Comparison of ENCODE assay signal across 8 mouse cellular contexts in the genomic region with DNA sequence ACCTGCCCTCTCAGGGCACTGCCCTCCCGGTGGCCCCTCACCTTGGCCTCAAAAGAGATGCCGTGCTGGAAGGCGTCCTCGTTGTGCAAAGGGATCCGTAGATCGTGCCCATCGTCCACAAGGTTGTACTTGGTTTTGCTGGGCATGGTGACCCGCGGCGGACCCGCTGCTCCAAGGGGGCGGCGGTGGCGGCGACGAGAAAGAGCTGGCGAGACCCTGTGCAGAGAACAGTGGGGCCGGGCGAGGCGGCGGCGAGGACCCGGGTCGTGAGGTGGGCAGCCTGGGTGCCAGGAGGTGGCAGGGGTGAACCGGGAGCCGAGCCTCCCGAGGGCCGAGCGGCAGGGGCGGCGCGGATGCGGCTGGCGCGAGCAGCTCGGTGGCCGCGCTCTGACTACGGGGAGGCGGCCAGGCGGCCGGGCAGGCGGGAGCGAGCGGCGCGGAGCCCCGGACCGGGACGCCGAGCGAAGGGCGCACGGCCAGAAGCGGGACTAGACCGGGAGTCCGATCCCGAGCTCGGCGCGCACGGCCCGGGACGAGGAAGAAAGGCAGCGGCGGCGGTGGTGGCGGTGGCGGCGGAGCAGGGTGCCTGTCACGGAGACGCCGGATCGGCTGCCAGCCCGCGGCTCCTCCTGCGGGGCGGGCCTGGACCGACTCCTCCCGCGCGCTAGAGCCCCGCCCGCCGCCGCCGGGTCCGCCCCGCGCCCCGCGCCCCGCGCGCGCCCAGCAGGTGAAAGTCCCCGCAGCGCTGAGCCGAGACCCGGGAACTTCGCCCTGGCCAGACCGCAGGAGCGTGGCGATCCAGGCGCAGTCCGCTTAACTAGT. TPM values are rescaled to one million over a fixed set of nuclear protein-coding genes. Genes with fewer than 3 reads are reported as not detected.
DNase-seq lines count a peak whose midpoint lies in the region; ATAC-seq and TF ChIP-seq lines count a peak whose summit lies in the region.

A gene (minus strand): TSS at position 643 of the 822 bp plus-strand sequence.

- peak within 1 kb of the TSS; percentile 88 for H3K9ac ChIP-seq in MEL (ENCODE audit: control insufficient read depth, low read depth, low read length, poor library complexity, severe bottlenecking)
- peak within 1 kb of the TSS; percentile 74 for H3K9ac ChIP-seq in hindbrain, embryonic 11.5 days (ENCODE audit: low read depth, low read length)
- peak within 1 kb of the TSS; percentile 86 for H3K9ac ChIP-seq in lung, embryonic 15.5 days

- no peaks in the 10 kb centered on the region for H3K9me3 ChIP-seq in MEL (replicated peaks; ENCODE audit: insufficient read depth, low read length)
- H3K9me3 ChIP-seq in hindbrain, embryonic 11.5 days (ENCODE audit: control insufficient read depth, low read length) = no peaks in the 10 kb centered on the region
- H3K9me3 ChIP-seq in lung, embryonic 15.5 days = no peaks in the 10 kb centered on the region

- no peak within 1 kb of the TSS for H3K27ac ChIP-seq in MEL (ENCODE audit: control insufficient read depth, low read depth, low read length)
- H3K27ac ChIP-seq in hindbrain, embryonic 11.5 days (ENCODE audit: low read depth, low read length) = peak within 1 kb of the TSS; percentile 60
- H3K27ac ChIP-seq in lung, embryonic 15.5 days = no peak within 1 kb of the TSS

- peak within 1 kb of the TSS; percentile 82 for H3K4me2 ChIP-seq in hindbrain, embryonic 11.5 days (replicated peaks; ENCODE audit: low read depth, low read length)
- peak within 1 kb of the TSS; percentile 93 for H3K4me2 ChIP-seq in lung, embryonic 15.5 days

- peak; percentile 69 for DNase-seq in MEL (ENCODE audit: low read depth, low spot score)
- peak; percentile 82 to 92 for DNase-seq in cerebellum, postnatal 14 days
- peak; percentile 45 to 77 for DNase-seq in frontal cortex, postnatal 14 days (ENCODE audit: low spot score in 2 of 2)
- peak; percentile 76 for DNase-seq in hindbrain, embryonic 11.5 days (ENCODE audit: low spot score)
- peak; percentile 79 to 91 for DNase-seq in layer of hippocampus, postnatal 10 days (ENCODE audit: low spot score in 2 of 2)
- peak; percentile 53 for DNase-seq in testis, postnatal 14 days (ENCODE audit: low spot score)

- H3K4me3 ChIP-seq in MEL (ENCODE audit: control insufficient read depth in 1 of 2, insufficient read depth in 1 of 2, low read depth in 2 of 2, low read length in 2 of 2) = peak within 1 kb of the TSS; percentile 96 to 98
- peak within 1 kb of the TSS; percentile 61 for H3K4me3 ChIP-seq in hindbrain, embryonic 11.5 days (ENCODE audit: low read depth, low read length)
- H3K4me3 ChIP-seq in lung, embryonic 15.5 days = peak within 1 kb of the TSS; percentile 87

- peak in 1 of 2 experiments; percentile 23; a peak in 1 of 4 replicates for TF ChIP-seq POLR2A in MEL (IDR thresholded peaks at IDR 0.05; ENCODE audit: control insufficient read depth in 1 of 2, insufficient read depth in 1 of 2, low read depth in 1 of 2, low read length in 2 of 2, poor library complexity in 1 of 2)

- no peak for TF ChIP-seq RAD21 in MEL (IDR thresholded peaks at IDR 0.05; ENCODE audit: low read depth, low read length)

- under 1% methylated on average over 89 of the region's 106 CpGs for WGBS in hindbrain, embryonic 11.5 days
- 0% methylated on average over 71 of the region's 106 CpGs for WGBS in lung, embryonic 15.5 days

- TF ChIP-seq EP300 in MEL (IDR thresholded peaks at IDR 0.05; ENCODE audit: low read depth in 1 of 2, low read length in 2 of 2) = no peak

- 0 out of 4 replicates have a peak, but pooled peaks cover 0 to 3% of the 10 kb centered on the region in 2 experiments for H3K4me1 ChIP-seq in MEL (ENCODE audit: control insufficient read depth in 1 of 2, insufficient read depth in 2 of 2, low read length in 2 of 2)
- no peaks in the 10 kb centered on the region for H3K4me1 ChIP-seq in hindbrain, embryonic 11.5 days (replicated peaks; ENCODE audit: control insufficient read depth, insufficient read depth, low read length)
- peaks cover 15% of the 10 kb centered on the region for H3K4me1 ChIP-seq in lung, embryonic 15.5 days

- peak; percentile 88 for ATAC-seq in hindbrain, embryonic 11.5 days (ENCODE audit: low FRiP score)
- peak; percentile 92 for ATAC-seq in lung, embryonic 15.5 days (ENCODE audit: borderline replicate concordance, extremely low read depth, low FRiP score, low TSS enrichment)
- ATAC-seq in neutrophil, adult 5-6 weeks (ENCODE audit: extremely low read depth, insufficient number of reproducible peaks, low FRiP score, poor library complexity, severe bottlenecking) = peak; percentile 51

- no peaks in the 10 kb centered on the region; the same call in 1 of the 2 replicates for H3K79me2 ChIP-seq in MEL (ENCODE audit: control insufficient read depth, insufficient read depth, low read length, poor library complexity)

- no peak for TF ChIP-seq CTCF in MEL (IDR thresholded peaks at IDR 0.05 in 2 of 3, conservative IDR thresholded peaks at IDR 0.05 in 1 of 3; ENCODE audit: control insufficient read depth in 1 of 3, insufficient read depth in 1 of 3, low read depth in 2 of 3, low read length in 3 of 3, poor library complexity in 1 of 3, severe bottlenecking in 1 of 3)

- H3K27me3 ChIP-seq in MEL (ENCODE audit: control insufficient read depth in 1 of 2, insufficient read depth in 2 of 2, low read length in 2 of 2) = no peaks in the 10 kb centered on the region
- H3K27me3 ChIP-seq in hindbrain, embryonic 11.5 days (ENCODE audit: control insufficient read depth, insufficient read depth, low read length) = no peaks in the 10 kb centered on the region
- H3K27me3 ChIP-seq in lung, embryonic 15.5 days = no peaks in the 10 kb centered on the region

- H3K36me3 ChIP-seq in MEL (ENCODE audit: control insufficient read depth in 1 of 2, insufficient read depth in 2 of 2, low read length in 2 of 2) = peaks cover 0 to 2% of the 10 kb centered on the region in 2 experiments; a peak in 1 of 4 replicates
- no peaks in the 10 kb centered on the region for H3K36me3 ChIP-seq in hindbrain, embryonic 11.5 days (ENCODE audit: control insufficient read depth, insufficient read depth, low read length)
- H3K36me3 ChIP-seq in lung, embryonic 15.5 days = no peaks in the 10 kb centered on the region

TF ChIP-seq in MEL, 35 proteins besides CTCF, POLR2A, EP300 and RAD21:
- TF ChIP-seq SMC3 (IDR thresholded peaks at IDR 0.05; ENCODE audit: low read depth, low read length) (no peak), MAX (IDR thresholded peaks at IDR 0.05; ENCODE audit: low read length) (peak; percentile 42; the same call in 1 of the 2 replicates), UBTF (IDR thresholded peaks at IDR 0.05; ENCODE audit: borderline replicate concordance, insufficient read depth, low read depth, low read length) (0 out of 2 replicates have a peak, but pooled peaks have one; percentile 74), MAFK (IDR thresholded peaks at IDR 0.05; ENCODE audit: borderline replicate concordance, low read depth, low read length) (no peak), MXI1 (IDR thresholded peaks at IDR 0.05; ENCODE audit: low read depth, low read length) (0 out of 2 replicates have a peak, but pooled peaks have one; percentile 36), TBP (IDR thresholded peaks at IDR 0.05; ENCODE audit: low read depth, low read length) (no peak), ZKSCAN1 (IDR thresholded peaks at IDR 0.05; ENCODE audit: low read depth, low read length) (no peak), HCFC1 (IDR thresholded peaks at IDR 0.05; ENCODE audit: low read depth, low read length) (0 out of 2 replicates have a peak, but pooled peaks have one; percentile 25), MYB (IDR thresholded peaks at IDR 0.05; ENCODE audit: low read depth, low read length) (no peak), NRF1 (IDR thresholded peaks at IDR 0.05; ENCODE audit: insufficient read depth, low read depth, low read length, poor library complexity, severe bottlenecking) (0 out of 2 replicates have a peak, but pooled peaks have one; percentile 18), MEF2A (IDR thresholded peaks at IDR 0.05; ENCODE audit: extremely low read depth, insufficient replicate concordance, low read depth, low read length, poor library complexity, severe bottlenecking) (no peak), POLR2AphosphoS5 (IDR thresholded peaks at IDR 0.05; ENCODE audit: borderline replicate concordance, low read depth, low read length) (no peak), ZMIZ1 (IDR thresholded peaks at IDR 0.05; ENCODE audit: low read depth, low read length) (no peak), TCF12 (IDR thresholded peaks at IDR 0.05; ENCODE audit: low read depth, low read length) (no peak), NELFE (IDR thresholded peaks at IDR 0.05; ENCODE audit: low read depth, low read length) (peak; percentile 15; the same call in 1 of the 2 replicates), RCOR1 (IDR thresholded peaks at IDR 0.05; ENCODE audit: low read depth, low read length) (no peak)
TF ChIP-seq in MEL: peak in this region for 6.

RNA-seq across cellular contexts. Expression of the gene that starts here (rescaled TPM):
- 0.56 and 0.62 TPM in 2 replicates for total RNA-seq in MEL (2012; rRNA removed)
- polyA plus RNA-seq in MEL (2012; ENCODE audit: insufficient read depth in 1 of 2, insufficient read length in 2 of 2, low read depth in 1 of 2, low replicate concordance in 2 of 2, missing spikeins in 1 of 2) = 1 to 10 TPM in 1 of 2 experiments, not detected in 1; 2.4 TPM
- polyA plus RNA-seq in hindbrain, embryonic 11.5 days (2014; fragmentation: Nextera tagmentation; extraction: Ambion mirVana) = 6.7 and 9.7 TPM in 2 replicates
- 10 to 100 TPM; 83.9 to 88.5 TPM for total RNA-seq in layer of hippocampus, postnatal 10 days (2021)
- polyA plus RNA-seq in lung, embryonic 15.5 days (2015; fragmentation: Nextera tagmentation; extraction: Ambion mirVana) = 8.8 and 10.6 TPM in 2 replicates
- 3.3 and 4.1 TPM in 2 replicates for total RNA-seq in neutrophil, adult 5-6 weeks (2017)

Comparison
In these comparisons a context has a peak if more than half of its experiments do, and no peak if none do; other contexts are left out.
1. RNA of the gene that starts here (total RNA-seq): 83.9 to 88.5 TPM in layer of hippocampus, postnatal 10 days; 3.3 to 4.1 TPM in neutrophil, adult 5-6 weeks and 0.56 to 0.62 TPM in MEL; every median in the first group is over 10 times any median in the second.
2. Peak in every context shown above with its lines, with median percentiles within 50 percentile points of each other: DNase-seq, H3K4me3 ChIP-seq, H3K9ac ChIP-seq and ATAC-seq.